Mouse (Mus musculus): ENCODE results near the gene Thsd4. TPM values are rescaled to one million over a fixed set of nuclear protein-coding genes. Genes with fewer than 3 reads are reported as not detected.

Gene Thsd4
- polyA plus RNA-seq, 1 experiment from 2014 or later, result 8.2 TPM

- WGBS, result 95% methylated on average over 2 of the region's 2 CpGs
- no peak for ATAC-seq (replicated peaks; ENCODE audit: extremely low read depth, insufficient read depth, low FRiP score)
- H3K36me3 ChIP-seq (ENCODE audit: control insufficient read depth, insufficient read depth), result no peaks in the 10 kb centered on the region
Measured at GRCm38 (mm10) chr9:60305204-60305840, 216.5 kb downstream of the Thsd4 start.

GRCm38 (mm10) chr9:60296276-60296675, 225.6 kb downstream of the Thsd4 start:
- no peak overlapping the region for H3K27ac ChIP-seq (ENCODE audit: low read length)
- no peak overlapping the region for H3K4me2 ChIP-seq (ENCODE audit: low read depth, low read length)
- peaks cover 6% of the 10 kb centered on the region for H3K9me3 ChIP-seq (replicated peaks; ENCODE audit: control insufficient read depth, low read length)
- no peak overlapping the region for H3K4me3 ChIP-seq (ENCODE audit: low read length)
- no peak for ATAC-seq (replicated peaks; ENCODE audit: extremely low read depth, insufficient read depth, low FRiP score)
- no peaks in the 10 kb centered on the region for H3K4me1 ChIP-seq (ENCODE audit: control insufficient read depth, insufficient read depth, low read length)
- H3K27me3 ChIP-seq (ENCODE audit: control insufficient read depth, insufficient read depth, low read length), result no peaks in the 10 kb centered on the region
- no peak overlapping the region for H3K9ac ChIP-seq (ENCODE audit: low read length)
- H3K36me3 ChIP-seq (ENCODE audit: control insufficient read depth, insufficient read depth), result no peaks in the 10 kb centered on the region
- 87% methylated on average over 2 of the region's 2 CpGs for WGBS

More at GRCm38 (mm10) chr9:60305204-60305840, 216.5 kb downstream of the Thsd4 start:
- H3K4me3 ChIP-seq (ENCODE audit: low read length), result no peak overlapping the region
- no peaks in the 10 kb centered on the region for H3K4me1 ChIP-seq (ENCODE audit: control insufficient read depth, insufficient read depth, low read length)
- no peak overlapping the region for H3K4me2 ChIP-seq (ENCODE audit: low read depth, low read length)
- H3K9ac ChIP-seq (ENCODE audit: low read length), result no peak overlapping the region
- H3K27ac ChIP-seq (ENCODE audit: low read length), result no peak overlapping the region
- no peaks in the 10 kb centered on the region for H3K27me3 ChIP-seq (ENCODE audit: control insufficient read depth, insufficient read depth, low read length)
- H3K9me3 ChIP-seq (replicated peaks; ENCODE audit: control insufficient read depth, low read length), result peaks cover 6% of the 10 kb centered on the region

- Histone ChIP-seq H3K4me2 (ENCODE audit: low read depth, low read length) (no peak overlapping the region), H3K4me1 (ENCODE audit: control insufficient read depth, insufficient read depth, low read length) (no peaks in the 10 kb centered on the region), H3K9me3 (replicated peaks; ENCODE audit: control insufficient read depth, low read length) (no peaks in the 10 kb centered on the region), H3K27ac (ENCODE audit: low read length) (no peak overlapping the region), H3K9ac (ENCODE audit: low read length) (no peak overlapping the region), H3K27me3 (ENCODE audit: control insufficient read depth, insufficient read depth, low read length) (no peaks in the 10 kb centered on the region), H3K4me3 (ENCODE audit: low read length) (no peak overlapping the region), H3K36me3 (ENCODE audit: control insufficient read depth, insufficient read depth) (no peaks in the 10 kb centered on the region)
- WGBS, result 47% methylated on average over 6 of the region's 6 CpGs
- no peak for ATAC-seq (replicated peaks; ENCODE audit: extremely low read depth, insufficient read depth, low FRiP score)
Measured at GRCm38 (mm10) chr9:60295199-60295598, 226.6 kb downstream of the Thsd4 start.

GRCm38 (mm10) chr9:60293129-60293528, 228.7 kb downstream of the Thsd4 start:
- no peaks in the 10 kb centered on the region for H3K36me3 ChIP-seq (ENCODE audit: control insufficient read depth, insufficient read depth)
- no peak overlapping the region for H3K27ac ChIP-seq (ENCODE audit: low read length)
- no peaks in the 10 kb centered on the region for H3K9me3 ChIP-seq (replicated peaks; ENCODE audit: control insufficient read depth, low read length)
- H3K27me3 ChIP-seq (ENCODE audit: control insufficient read depth, insufficient read depth, low read length), result no peaks in the 10 kb centered on the region
- H3K4me3 ChIP-seq (ENCODE audit: low read length), result no peak overlapping the region
- H3K9ac ChIP-seq (ENCODE audit: low read length), result no peak overlapping the region
- ATAC-seq (replicated peaks; ENCODE audit: extremely low read depth, insufficient read depth, low FRiP score), result no peak
- 78% methylated on average over 6 of the region's 6 CpGs for WGBS
- H3K4me2 ChIP-seq (ENCODE audit: low read depth, low read length), result no peak overlapping the region
- no peaks in the 10 kb centered on the region for H3K4me1 ChIP-seq (ENCODE audit: control insufficient read depth, insufficient read depth, low read length)

- no peaks in the 10 kb centered on the region for H3K9me3 ChIP-seq (replicated peaks; ENCODE audit: control insufficient read depth, low read length)
- H3K27me3 ChIP-seq (ENCODE audit: control insufficient read depth, insufficient read depth, low read length), result no peaks in the 10 kb centered on the region
- no peak overlapping the region for H3K27ac ChIP-seq (ENCODE audit: low read length)
- ATAC-seq (replicated peaks; ENCODE audit: extremely low read depth, insufficient read depth, low FRiP score), result no peak
- H3K4me2 ChIP-seq (ENCODE audit: low read depth, low read length), result no peak overlapping the region
- 82% methylated on average over 8 of the region's 8 CpGs for WGBS
- no peaks in the 10 kb centered on the region for H3K36me3 ChIP-seq (ENCODE audit: control insufficient read depth, insufficient read depth)
- H3K4me3 ChIP-seq (ENCODE audit: low read length), result no peak overlapping the region
- no peaks in the 10 kb centered on the region for H3K4me1 ChIP-seq (ENCODE audit: control insufficient read depth, insufficient read depth, low read length)
- no peak overlapping the region for H3K9ac ChIP-seq (ENCODE audit: low read length)
Measured at GRCm38 (mm10) chr9:60290780-60291179, 231.1 kb downstream of the Thsd4 start.

GRCm38 (mm10) chr9:60288789-60289188, 233.1 kb downstream of the Thsd4 start:
- H3K27me3 ChIP-seq (ENCODE audit: control insufficient read depth, insufficient read depth, low read length), result no peaks in the 10 kb centered on the region
- H3K9ac ChIP-seq (ENCODE audit: low read length), result no peak overlapping the region
- no peaks in the 10 kb centered on the region for H3K36me3 ChIP-seq (ENCODE audit: control insufficient read depth, insufficient read depth)
- whole genome bisulfite sequencing, result 72% methylated on average over 12 of the region's 12 CpGs
- no peak overlapping the region for H3K4me2 ChIP-seq (ENCODE audit: low read depth, low read length)
- H3K4me3 ChIP-seq (ENCODE audit: low read length), result no peak overlapping the region
- no peak for ATAC-seq (replicated peaks; ENCODE audit: extremely low read depth, insufficient read depth, low FRiP score)
- H3K27ac ChIP-seq (ENCODE audit: low read length), result no peak overlapping the region
- no peaks in the 10 kb centered on the region for H3K9me3 ChIP-seq (replicated peaks; ENCODE audit: control insufficient read depth, low read length)
- H3K4me1 ChIP-seq (ENCODE audit: control insufficient read depth, insufficient read depth, low read length), result no peaks in the 10 kb centered on the region

- Histone ChIP-seq H3K9ac (ENCODE audit: low read length) (no peak overlapping the region), H3K27me3 (ENCODE audit: control insufficient read depth, insufficient read depth, low read length) (no peaks in the 10 kb centered on the region), H3K9me3 (replicated peaks; ENCODE audit: control insufficient read depth, low read length) (no peaks in the 10 kb centered on the region), H3K4me3 (ENCODE audit: low read length) (no peak overlapping the region), H3K36me3 (ENCODE audit: control insufficient read depth, insufficient read depth) (no peaks in the 10 kb centered on the region), H3K27ac (ENCODE audit: low read length) (no peak overlapping the region), H3K4me2 (ENCODE audit: low read depth, low read length) (no peak overlapping the region), H3K4me1 (ENCODE audit: control insufficient read depth, insufficient read depth, low read length) (no peaks in the 10 kb centered on the region)
- whole genome bisulfite sequencing, result 92% methylated on average over 3 of the region's 3 CpGs
- ATAC-seq (replicated peaks; ENCODE audit: extremely low read depth, insufficient read depth, low FRiP score), result no peak
Measured at GRCm38 (mm10) chr9:60286390-60286789, 235.5 kb downstream of the Thsd4 start.

- ATAC-seq (replicated peaks; ENCODE audit: extremely low read depth, insufficient read depth, low FRiP score), result no peak
- no peak overlapping the region for H3K4me2 ChIP-seq (ENCODE audit: low read depth, low read length)
- no peak overlapping the region for H3K9ac ChIP-seq (ENCODE audit: low read length)
- H3K27me3 ChIP-seq (ENCODE audit: control insufficient read depth, insufficient read depth, low read length), result no peaks in the 10 kb centered on the region
- no peak overlapping the region for H3K27ac ChIP-seq (ENCODE audit: low read length)
- WGBS, result 50% methylated on average over 3 of the region's 3 CpGs
- H3K4me3 ChIP-seq (ENCODE audit: low read length), result no peak overlapping the region
- H3K36me3 ChIP-seq (ENCODE audit: control insufficient read depth, insufficient read depth), result no peaks in the 10 kb centered on the region
- no peaks in the 10 kb centered on the region for H3K4me1 ChIP-seq (ENCODE audit: control insufficient read depth, insufficient read depth, low read length)
- H3K9me3 ChIP-seq (replicated peaks; ENCODE audit: control insufficient read depth, low read length), result no peaks in the 10 kb centered on the region
Measured at GRCm38 (mm10) chr9:60285047-60285462, 236.8 kb downstream of the Thsd4 start.

- Histone ChIP-seq H3K4me1 (ENCODE audit: control insufficient read depth, insufficient read depth, low read length) (no peaks in the 10 kb centered on the region), H3K4me2 (ENCODE audit: low read depth, low read length) (no peak overlapping the region), H3K9me3 (replicated peaks; ENCODE audit: control insufficient read depth, low read length) (no peaks in the 10 kb centered on the region), H3K27me3 (ENCODE audit: control insufficient read depth, insufficient read depth, low read length) (no peaks in the 10 kb centered on the region), H3K4me3 (ENCODE audit: low read length) (no peak overlapping the region), H3K9ac (ENCODE audit: low read length) (no peak overlapping the region), H3K36me3 (ENCODE audit: control insufficient read depth, insufficient read depth) (no peaks in the 10 kb centered on the region), H3K27ac (ENCODE audit: low read length) (no peak overlapping the region)
- 79% methylated on average over 1 of the region's 1 CpGs for WGBS
- no peak for ATAC-seq (replicated peaks; ENCODE audit: extremely low read depth, insufficient read depth, low FRiP score)
Measured at GRCm38 (mm10) chr9:60284318-60284717, 237.5 kb downstream of the Thsd4 start.

Data from heart, embryonic 16.5 days (tissue).